Mouse (Mus musculus) megakaryocyte, embryonic 14.5 days (primary cell): ENCODE results near the gene Slc36a2. TPM values are rescaled to one million over a fixed set of nuclear protein-coding genes. Genes with fewer than 3 reads are reported as not detected.
A peak's percentile ranks its signal among the peaks of the same experiment; 100 is the strongest.

Source experiments
- H3K27me3 ChIP-seq: replicated peaks from 2 replicates; pipeline ENCODE3; 2012; ENCODE audit warnings: inconsistent platforms
- H3K36me3 ChIP-seq: replicated peaks from 2 replicates; pipeline ENCODE3; 2012; ENCODE audit warnings: low read length, inconsistent platforms, mixed read lengths
- H3K4me1 ChIP-seq: 2 replicates; pipeline ENCODE4 v1.6.1; 2012; ENCODE audit warnings: inconsistent platforms
- H3K4me3 ChIP-seq: replicated peaks from 2 replicates; pipeline ENCODE3; 2012; ENCODE audit warnings: moderate library complexity, mild to moderate bottlenecking, inconsistent platforms
- H3K9me3 ChIP-seq: 2 replicates; pipeline ENCODE4 v1.6.1; 2012; ENCODE audit warnings: inconsistent platforms
- FLI1 ChIP-seq: IDR thresholded peaks from 2 replicates; pipeline ENCODE4 v1.6.1; 2012; ENCODE audit warnings: low read length, inconsistent platforms, mixed read lengths
- GATA1 ChIP-seq: IDR thresholded peaks from 3 replicates; pipeline ENCODE4 v1.6.1; 2012; ENCODE audit warnings: mixed read lengths, low read length, inconsistent platforms, borderline replicate concordance
- polyA plus RNA-seq: library from polyadenylated mRNA; stranded (reverse); fragments of >175 nt; gene quantifications from 2 replicates; pipeline ENCODE4 v1.2.3, GENCODE M21; 2012; ENCODE audit warnings: low replicate concordance; ENCODE audit not compliant: insufficient read depth

Slc36a2 gene
- polyA plus RNA-seq, 1 experiment: 0.18 TPM

- H3K27me3 ChIP-seq: peaks cover 20% of the 10 kb centered on the region
- H3K36me3 ChIP-seq: no peaks in the 10 kb centered on the region
- H3K9me3 ChIP-seq: peaks cover 1% of the 10 kb centered on the region
- peaks cover 44% of the 10 kb centered on the region for H3K4me1 ChIP-seq
- H3K4me3 ChIP-seq: no peak overlapping the region
- TF ChIP-seq GATA1: no peak
- TF ChIP-seq FLI1: no peak
Measured at GRCm38 (mm10) chr11:55162670-55163069, 22.2 kb downstream of the Slc36a2 start.

DNA sequence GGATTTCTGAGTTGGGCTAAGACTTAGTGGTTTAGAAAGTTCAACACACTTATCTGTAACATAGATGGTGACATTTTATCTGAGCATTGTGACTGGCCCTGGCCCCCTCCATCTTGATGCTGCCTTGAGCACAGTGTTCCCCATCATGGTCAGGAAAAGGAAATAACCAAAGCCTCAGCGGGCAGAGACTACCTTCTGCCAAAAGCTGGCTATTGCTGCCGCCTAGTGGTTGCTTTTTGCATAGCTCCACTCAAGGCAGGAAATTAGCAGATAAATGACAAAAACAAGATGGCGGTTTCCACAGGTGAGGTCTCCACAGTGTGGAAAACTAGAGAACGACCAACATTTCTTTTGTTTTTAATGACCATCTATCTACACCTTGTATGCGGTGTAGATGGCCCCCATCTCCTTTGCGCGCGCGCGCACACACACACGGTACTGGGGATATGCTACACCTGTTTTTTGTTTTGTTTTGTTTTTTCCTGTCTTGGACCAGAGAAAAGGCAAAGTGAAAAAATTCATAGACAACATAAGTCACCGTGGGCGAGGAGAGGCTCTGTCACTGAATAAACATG is 26.0 kb downstream of the Slc36a2 start:
- no peaks in the 10 kb centered on the region for H3K36me3 ChIP-seq
- H3K27me3 ChIP-seq: peaks cover 18% of the 10 kb centered on the region
- peaks cover 43% of the 10 kb centered on the region for H3K4me1 ChIP-seq
- H3K9me3 ChIP-seq: peaks cover 13% of the 10 kb centered on the region
- no peak overlapping the region for H3K4me3 ChIP-seq
- no peak for TF ChIP-seq GATA1
- TF ChIP-seq FLI1: no peak

DNA sequence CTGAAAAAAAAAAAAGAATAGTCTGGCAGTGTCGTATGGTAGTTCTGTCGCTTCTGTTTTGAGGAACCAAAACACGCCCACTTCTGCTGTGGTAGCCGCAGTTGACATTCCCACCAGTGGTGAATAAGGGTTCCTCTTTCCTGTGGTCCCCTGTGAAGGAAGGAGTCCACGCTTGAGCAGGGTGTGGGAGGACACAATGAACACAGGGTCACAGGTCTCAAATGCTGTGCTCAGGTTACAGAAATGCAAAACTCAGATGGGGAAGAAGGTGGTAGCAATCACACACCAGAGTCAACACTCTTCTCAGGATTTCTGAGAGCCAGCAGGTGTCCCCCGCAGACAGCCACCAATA is 29.8 kb downstream of the Slc36a2 start:
- Histone ChIP-seq H3K4me1 (peaks cover 32% of the 10 kb centered on the region), H3K4me3 (peak overlapping the region; percentile 69), H3K27me3 (peaks cover 15% of the 10 kb centered on the region), H3K9me3 (peaks cover 23% of the 10 kb centered on the region), H3K36me3 (no peaks in the 10 kb centered on the region)
- TF ChIP-seq FLI1 (no peak), GATA1 (no peak)

- H3K27me3 ChIP-seq: peaks cover 15% of the 10 kb centered on the region
- peaks cover 23% of the 10 kb centered on the region for H3K9me3 ChIP-seq
- H3K36me3 ChIP-seq: no peaks in the 10 kb centered on the region
- TF ChIP-seq FLI1: no peak
- no peak for TF ChIP-seq GATA1
- peaks cover 37% of the 10 kb centered on the region for H3K4me1 ChIP-seq
- H3K4me3 ChIP-seq: no peak overlapping the region
Measured at GRCm38 (mm10) chr11:55154398-55155069, 30.3 kb downstream of the Slc36a2 start.

DNA sequence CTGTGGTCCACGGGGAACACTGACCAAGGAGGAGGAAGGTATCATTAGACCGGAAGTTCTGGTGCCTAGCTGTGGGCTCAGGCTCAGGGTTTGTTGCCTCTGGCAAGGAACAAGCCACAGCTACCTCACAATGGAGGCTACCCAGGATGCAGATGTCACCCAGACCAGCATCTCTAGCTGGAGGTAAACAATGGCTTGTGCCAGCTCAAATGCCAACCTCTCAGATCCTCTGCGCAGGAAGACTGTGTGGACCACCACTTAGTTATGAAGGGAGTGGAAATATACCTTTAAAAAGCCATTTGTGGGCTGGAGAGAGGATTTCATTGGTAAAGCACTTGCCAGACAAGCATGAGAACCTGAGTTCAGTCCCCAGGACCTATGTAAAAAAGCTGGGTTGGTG is 33.3 kb downstream of the Slc36a2 start, which contains the start of gene Slc36a3:
TSS of gene Slc36a3 (minus strand) at position 101 of the 400 bp plus-strand sequence.
- no peak within 1 kb of the TSS for H3K4me3 ChIP-seq
- no peaks in the 10 kb centered on the region for H3K36me3 ChIP-seq
- peaks cover 9% of the 10 kb centered on the region for H3K27me3 ChIP-seq
- H3K9me3 ChIP-seq: peaks cover 18% of the 10 kb centered on the region
- H3K4me1 ChIP-seq: peaks cover 44% of the 10 kb centered on the region
- TF ChIP-seq FLI1 (no peak), GATA1 (no peak)

- Histone ChIP-seq H3K4me3 (no peak overlapping the region), H3K4me1 (peaks cover 18% of the 10 kb centered on the region; the same call in 1 of the 2 replicates), H3K36me3 (no peaks in the 10 kb centered on the region), H3K27me3 (peaks cover 9% of the 10 kb centered on the region), H3K9me3 (peaks cover 20% of the 10 kb centered on the region)
- no peak for TF ChIP-seq GATA1
- TF ChIP-seq FLI1: no peak
Measured at GRCm38 (mm10) chr11:55148461-55148860, 36.4 kb downstream of the Slc36a2 start.

DNA sequence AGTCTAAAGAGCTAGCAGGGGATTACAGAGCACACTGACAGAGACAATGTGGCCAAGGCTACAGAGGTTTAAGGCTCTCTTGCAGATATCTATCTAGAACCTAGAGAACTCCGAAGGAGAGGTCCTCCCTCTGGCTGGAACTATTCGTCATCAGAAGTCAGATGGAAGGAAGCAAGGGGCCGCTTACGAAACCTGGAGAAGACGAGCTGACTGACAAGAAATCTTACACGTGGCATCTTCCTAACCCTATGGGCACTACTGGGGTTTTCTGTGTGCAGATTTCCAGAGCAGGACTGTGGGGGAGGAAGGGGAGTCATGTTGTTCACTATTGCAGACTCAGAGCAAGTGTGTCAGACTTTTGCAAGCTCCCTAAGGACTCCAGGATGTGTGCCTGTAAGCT is 37.5 kb downstream of the Slc36a2 start:
- Histone ChIP-seq H3K4me1 (peaks cover 18% of the 10 kb centered on the region; the same call in 1 of the 2 replicates), H3K9me3 (peaks cover 12% of the 10 kb centered on the region)
- no peak for TF ChIP-seq FLI1
- no peak for TF ChIP-seq GATA1

GRCm38 (mm10) chr11:55146855-55147254 is 38.0 kb downstream of the Slc36a2 start:
- Histone ChIP-seq H3K9me3 (peaks cover 12% of the 10 kb centered on the region), H3K27me3 (peaks cover 13% of the 10 kb centered on the region), H3K36me3 (no peaks in the 10 kb centered on the region), H3K4me1 (peaks cover 18% of the 10 kb centered on the region; the same call in 1 of the 2 replicates), H3K4me3 (no peak overlapping the region)
- TF ChIP-seq FLI1: no peak

More for the DNA sequence above, 37.5 kb downstream of the Slc36a2 start:
- no peaks in the 10 kb centered on the region for H3K36me3 ChIP-seq
- H3K27me3 ChIP-seq: peaks cover 13% of the 10 kb centered on the region
- no peak overlapping the region for H3K4me3 ChIP-seq

DNA sequence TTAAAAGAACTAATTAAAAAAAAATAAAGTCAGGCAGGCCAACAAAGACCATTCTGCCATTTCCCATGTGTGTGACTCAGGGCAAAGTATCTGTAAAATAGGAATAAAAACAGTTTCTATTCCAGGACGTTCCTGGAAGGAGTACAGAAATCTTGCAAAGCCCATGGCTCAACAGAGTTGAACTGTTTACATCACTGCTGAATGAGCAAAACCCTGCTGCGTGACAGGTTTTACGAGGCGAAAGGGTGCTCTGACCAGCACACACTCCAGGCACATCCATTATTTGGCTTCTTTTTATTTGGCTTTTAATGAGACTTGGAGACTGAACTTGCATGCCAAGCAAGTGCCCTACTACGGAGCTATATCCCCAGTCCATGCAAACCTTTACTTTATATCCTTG is 40.9 kb downstream of the Slc36a2 start:
- Histone ChIP-seq H3K36me3 (no peaks in the 10 kb centered on the region), H3K4me1 (peaks cover 12% of the 10 kb centered on the region; the same call in 1 of the 2 replicates), H3K27me3 (peaks cover 10% of the 10 kb centered on the region), H3K4me3 (no peak overlapping the region), H3K9me3 (peaks cover 12% of the 10 kb centered on the region)
- TF ChIP-seq GATA1: no peak
- TF ChIP-seq FLI1: no peak

GRCm38 (mm10) chr11:55141502-55141901 is 43.4 kb downstream of the Slc36a2 start:
- H3K4me3 ChIP-seq: no peak overlapping the region
- H3K36me3 ChIP-seq: no peaks in the 10 kb centered on the region
- no peak for TF ChIP-seq GATA1
- TF ChIP-seq FLI1: no peak
- peaks cover 12% of the 10 kb centered on the region for H3K9me3 ChIP-seq
- H3K27me3 ChIP-seq: peaks cover 12% of the 10 kb centered on the region
- peaks cover 5% of the 10 kb centered on the region; the same call in 1 of the 2 replicates for H3K4me1 ChIP-seq
